Mouse (Mus musculus) CH12.LX (cell line): ENCODE data around the gene Sv2c. TPM values are rescaled to one million over a fixed set of nuclear protein-coding genes. Genes with fewer than 3 reads are reported as not detected.

Experiments used
- DNase-seq: peaks from one replicate; pipeline ENCODE4 v3.0.0-alpha.2; 2013; ENCODE audit errors: extremely low read depth
- H3K27ac ChIP-seq: 2 replicates; pipeline ENCODE4 v1.5.1; 2012; ENCODE audit warnings: low read depth, mild to moderate bottlenecking, control low read depth, moderate library complexity; ENCODE audit not compliant: insufficient read depth
- H3K27me3 ChIP-seq: replicated peaks from 2 replicates; pipeline ENCODE3; 2012; ENCODE audit warnings: inconsistent platforms
- H3K36me3 ChIP-seq, 2 experiments: replicated peaks in 1 of 2; 2 replicates each; pipeline versions ENCODE3 to v1.6.1; 2012; ENCODE audit warnings: inconsistent platforms in 1 of 2, low read length in 1 of 2, mild to moderate bottlenecking in 1 of 2, mixed read lengths in 1 of 2, moderate library complexity in 1 of 2; ENCODE audit not compliant: control insufficient read depth in 1 of 2, insufficient read depth in 1 of 2
- H3K4me1 ChIP-seq, 2 experiments: 2 replicates each; pipeline ENCODE4 v1.6.1; 2012; ENCODE audit warnings: inconsistent platforms in 1 of 2, moderate library complexity in 1 of 2; ENCODE audit not compliant: insufficient read depth in 2 of 2, control insufficient read depth in 1 of 2
- H3K4me2 ChIP-seq: 2 replicates; pipeline ENCODE4 v1.6.1; 2012; ENCODE audit warnings: low read depth, mild to moderate bottlenecking, control low read depth; ENCODE audit not compliant: poor library complexity, insufficient read depth, severe bottlenecking
- H3K4me3 ChIP-seq, 3 experiments: fragments of 150-350 bp in 1 of 3; sonication (generic) in 1 of 3; replicated peaks in 1 of 3; 2 replicates each; pipeline versions ENCODE3 to v1.5.1; 2011 to 2012; ENCODE audit warnings: low read depth in 2 of 3, low read length in 2 of 3, mild to moderate bottlenecking in 2 of 3, moderate library complexity in 2 of 3, control low read depth in 1 of 3, improper control_type of control experiment in 1 of 3, inconsistent platforms in 1 of 3, mixed read lengths in 1 of 3; ENCODE audit not compliant: poor library complexity in 1 of 3
- H3K79me2 ChIP-seq: replicated peaks from 2 replicates; pipeline ENCODE4 v1.6.1; 2012; ENCODE audit warnings: mild to moderate bottlenecking, moderate library complexity; ENCODE audit not compliant: control insufficient read depth, poor library complexity, insufficient read depth, severe bottlenecking; ENCODE audit errors: extremely low read depth
- H3K9ac ChIP-seq: 2 replicates; pipeline ENCODE4 v1.6.1; 2012; ENCODE audit warnings: low read depth, mild to moderate bottlenecking, control low read depth, moderate library complexity; ENCODE audit not compliant: insufficient read depth
- H3K9me3 ChIP-seq: replicated peaks from 2 replicates; pipeline ENCODE3; 2012; ENCODE audit warnings: low read length, inconsistent platforms, mixed read lengths
- BHLHE40 ChIP-seq: IDR thresholded peaks from 2 replicates; pipeline ENCODE4 v1.6.1; 2011; ENCODE audit warnings: mild to moderate bottlenecking, low read depth, low read length, improper control_type of control experiment
- ELF1 ChIP-seq: IDR thresholded peaks from 2 replicates; pipeline ENCODE4 v1.6.1; 2014; ENCODE audit warnings: low read depth, mild to moderate bottlenecking, inconsistent platforms, low read length, improper control_type of control experiment
- GABPA ChIP-seq: IDR thresholded peaks from 2 replicates; pipeline ENCODE4 v1.6.1; 2012; ENCODE audit warnings: low read depth, low read length, improper control_type of control experiment, inconsistent platforms; ENCODE audit not compliant: insufficient replicate concordance
- IRF4 ChIP-seq: IDR thresholded peaks from 2 replicates; pipeline ENCODE4 v1.6.1; 2014; ENCODE audit warnings: low read depth, mild to moderate bottlenecking, inconsistent platforms, low read length, improper control_type of control experiment
- JUN ChIP-seq: IDR thresholded peaks from 2 replicates; pipeline ENCODE4 v1.6.1; 2011; ENCODE audit warnings: low read depth, mild to moderate bottlenecking, low read length, improper control_type of control experiment, moderate library complexity; ENCODE audit not compliant: insufficient read depth
- MAFK ChIP-seq: IDR thresholded peaks from 2 replicates; pipeline ENCODE4 v1.6.1; 2011; ENCODE audit warnings: low read length, improper control_type of control experiment; ENCODE audit not compliant: insufficient replicate concordance
- MXI1 ChIP-seq: IDR thresholded peaks from 2 replicates; pipeline ENCODE4 v1.6.1; 2011; ENCODE audit warnings: mild to moderate bottlenecking, low read depth, low read length, improper control_type of control experiment
- NELFE ChIP-seq: IDR thresholded peaks from 2 replicates; pipeline ENCODE4 v1.6.1; 2011; ENCODE audit warnings: low read depth, low read length, improper control_type of control experiment
- POLR2A ChIP-seq: IDR thresholded peaks from 2 replicates; pipeline ENCODE4 v1.6.1; 2011; ENCODE audit warnings: low read depth, mild to moderate bottlenecking, improper control_type of control experiment, low read length
- POLR2AphosphoS2 ChIP-seq: IDR thresholded peaks from 2 replicates; pipeline ENCODE4 v1.6.1; 2011; ENCODE audit warnings: low read depth, low read length, improper control_type of control experiment
- SMC3 ChIP-seq: IDR thresholded peaks from 2 replicates; pipeline ENCODE4 v1.6.1; 2011; ENCODE audit warnings: low read depth, low read length, improper control_type of control experiment
- TBP ChIP-seq: conservative IDR thresholded peaks from 2 replicates; pipeline ENCODE4 v1.6.1; 2011; ENCODE audit warnings: low read depth, low read length, improper control_type of control experiment
- TCF12 ChIP-seq: IDR thresholded peaks from 2 replicates; pipeline ENCODE4 v1.6.1; 2014; ENCODE audit warnings: low read depth, mild to moderate bottlenecking, inconsistent platforms, low read length, improper control_type of control experiment
- ZKSCAN1 ChIP-seq: IDR thresholded peaks from 2 replicates; pipeline ENCODE4 v1.6.1; 2012; ENCODE audit warnings: low read depth, inconsistent platforms, low read length, improper control_type of control experiment, borderline replicate concordance
- dilution Hi-C: fragments of 300-500 bp; cut with MboI; formaldehyde crosslinking; loops from 2 replicates; pipeline ENCODE4 v1.14.3; 2020; ENCODE audit warnings: low sequenced_read_pairs; ENCODE audit not compliant: extremely low pct_unique_long_range_greater_than_20kb, extremely low pct_ligation_motif_present
- in situ Hi-C: fragments of 300-500 bp; cut with MboI; formaldehyde crosslinking; loops from 3 replicates; pipeline ENCODE4 v1.14.3; 2019; ENCODE audit warnings: low sequenced_read_pairs, low pct_ligation_motif_present, low pct_unique_long_range_greater_than_20kb, mixed read lengths
- polyA plus RNA-seq: library from polyadenylated mRNA; unstranded; fragments of >175 nt; gene quantifications from 2 replicates; pipeline ENCODE4 v1.2.1, GENCODE M21; 2012; ENCODE audit warnings: low read depth; ENCODE audit not compliant: insufficient read length
- total RNA-seq, 2 experiments: library from RNA; depleted of rRNA; stranded (reverse); fragments of 300-350 nt in 1 of 2; fragments of >200 nt in 1 of 2; gene quantifications; 2 replicates each; pipeline ENCODE4 v1.2.3; 2012 to 2014

The Sv2c gene
- total RNA-seq (2012; rRNA removed), result 0.04 and 0.13 TPM in 2 replicates
- total RNA-seq (2014; rRNA removed), result 0.04 and 0.08 TPM in 2 replicates
- polyA plus RNA-seq, result not detected in 2 replicates

DNA sequence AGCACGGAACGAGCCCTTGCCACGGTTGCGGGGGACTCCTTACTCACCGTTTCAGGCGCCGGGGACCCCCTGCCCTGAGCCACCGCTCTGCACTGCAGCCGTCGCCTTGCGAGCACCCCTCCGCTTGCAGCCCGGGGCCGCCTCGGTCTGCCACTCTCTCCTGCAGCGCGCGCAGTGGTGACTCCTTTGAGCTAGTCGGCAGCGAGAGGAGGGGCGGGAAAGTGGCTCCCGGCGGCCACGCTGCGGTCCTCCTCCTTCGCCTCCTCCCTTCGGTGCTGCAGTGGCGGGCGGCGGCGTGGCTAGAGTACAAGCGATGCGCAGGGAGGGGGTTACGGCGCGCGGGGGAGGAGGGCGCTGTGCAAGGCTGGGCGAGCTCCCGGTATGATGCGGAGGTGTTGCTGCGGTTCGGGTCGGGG is at the start of gene Sv2c:
TSS of gene Sv2c (minus strand) at position 177 of the 416 bp plus-strand sequence.
- no peaks in the 10 kb centered on the region for H3K36me3 ChIP-seq
- no peak within 1 kb of the TSS for H3K4me3 ChIP-seq
- no peaks in the 10 kb centered on the region for H3K27me3 ChIP-seq
- H3K4me2 ChIP-seq, result no peak within 1 kb of the TSS
- dilution Hi-C loops, result no loop called here
- no peak for TF ChIP-seq MXI1
- TF ChIP-seq GABPA, result no peak
- TF ChIP-seq BHLHE40, result no peak
- no peak for TF ChIP-seq TBP
- no peak for TF ChIP-seq ELF1
- no peak for TF ChIP-seq MAFK
- no peak for TF ChIP-seq TCF12
- TF ChIP-seq JUN, result no peak
- TF ChIP-seq POLR2A, result no peak
- no peak for TF ChIP-seq NELFE
- H3K9me3 ChIP-seq, result peaks cover 9% of the 10 kb centered on the region
- peaks cover 0 to 17% of the 10 kb centered on the region in 2 experiments; a peak in 3 of 4 replicates for H3K4me1 ChIP-seq
- no peak for DNase-seq
- H3K27ac ChIP-seq, result no peak within 1 kb of the TSS
- in situ Hi-C loops, result no loop called here
- no peak within 1 kb of the TSS for H3K9ac ChIP-seq
- H3K79me2 ChIP-seq, result no peaks in the 10 kb centered on the region

DNA sequence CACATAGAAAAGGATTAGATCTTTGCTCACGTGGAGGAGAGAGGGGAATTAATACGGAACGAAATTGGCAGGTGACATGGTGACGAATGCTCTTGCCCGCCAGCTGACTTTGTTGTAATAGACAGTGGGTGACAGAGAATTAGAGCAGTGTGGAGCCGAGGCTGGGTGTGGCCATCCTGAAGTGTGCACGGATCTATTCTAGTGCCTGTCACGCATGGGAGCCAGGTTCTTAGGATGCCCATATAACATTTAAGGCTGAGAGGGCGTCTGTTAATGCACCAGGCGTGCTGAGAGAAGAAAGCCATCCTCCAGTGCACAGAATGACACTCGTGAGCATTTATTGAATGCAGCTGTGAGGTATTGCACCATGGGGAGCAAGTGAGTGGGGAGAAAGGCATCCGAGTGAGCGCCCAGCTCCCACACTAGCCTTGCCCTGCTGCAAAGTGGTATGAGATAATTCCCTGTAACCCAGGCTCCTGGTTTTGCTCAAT is 48.3 kb upstream of the Sv2c start:
- Histone ChIP-seq H3K4me2 (no peak overlapping the region), H3K79me2 (no peaks in the 10 kb centered on the region), H3K36me3 (no peaks in the 10 kb centered on the region), H3K4me1 (no peaks in the 10 kb centered on the region), H3K9ac (no peak overlapping the region), H3K27me3 (no peaks in the 10 kb centered on the region), H3K4me3 (no peak overlapping the region), H3K9me3 (no peaks in the 10 kb centered on the region)
- in situ Hi-C loops, result no loop called here
- TF ChIP-seq TCF12 (no peak), POLR2AphosphoS2 (no peak), ZKSCAN1 (no peak), SMC3 (no peak), BHLHE40 (no peak), NELFE (no peak), IRF4 (no peak), TBP (no peak)
- TF ChIP-seq, all 38 proteins: peak for 0
- H3K27ac ChIP-seq, result no peak overlapping the region
- no peak for DNase-seq
- dilution Hi-C loops, result no loop called here
